Mouse (Mus musculus): ENCODE measurements at regions not wholly inside any gene's neighbourhood (a gene's known extent, or its start where the extent isn't known, plus 50 kb on each side); places are given as distances from the start of the nearest gene placed in this dataset.

- TF ChIP-seq POLR2A (IDR thresholded peaks at IDR 0.05; ENCODE audit: control insufficient read depth, extremely low read depth, insufficient read depth, low read length, poor library complexity) (no peak), CTCF (IDR thresholded peaks at IDR 0.05; ENCODE audit: borderline replicate concordance, control insufficient read depth, extremely low read depth, insufficient read depth, low read length, poor library complexity) (no peak)
Observed at GRCm38 (mm10) chr8:115536554-115537346, 170.8 kb downstream of the Maf start.
